Mouse (Mus musculus) kidney, adult 18-20 months (tissue): ENCODE data around the gene Bcl9.

Source experiments
- DNase-seq: peaks from one replicate; pipeline ENCODE4 v3.0.0; 2021

The Bcl9 gene

DNA sequence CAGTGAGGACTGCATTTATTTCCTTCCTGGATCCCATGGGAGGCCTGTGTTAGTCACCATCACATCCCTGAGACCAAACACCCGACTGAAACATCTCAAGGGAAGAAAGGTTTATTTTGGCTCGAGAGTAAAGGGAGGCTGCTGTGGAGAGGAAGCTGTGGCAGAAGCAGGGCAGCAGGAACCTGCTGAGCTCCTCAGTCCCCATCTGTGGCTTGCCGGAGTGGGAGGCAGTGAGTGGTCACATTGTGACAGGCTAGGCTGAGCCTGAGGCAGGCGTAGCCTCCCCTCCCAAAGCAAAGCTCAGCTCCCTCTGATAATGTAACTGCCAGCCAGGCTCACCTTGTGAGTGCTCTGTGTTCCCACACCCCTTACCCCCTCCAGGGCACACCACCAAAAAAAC, 130.6 kb downstream of the Bcl9 start:
- no peak for DNase-seq

DNA sequence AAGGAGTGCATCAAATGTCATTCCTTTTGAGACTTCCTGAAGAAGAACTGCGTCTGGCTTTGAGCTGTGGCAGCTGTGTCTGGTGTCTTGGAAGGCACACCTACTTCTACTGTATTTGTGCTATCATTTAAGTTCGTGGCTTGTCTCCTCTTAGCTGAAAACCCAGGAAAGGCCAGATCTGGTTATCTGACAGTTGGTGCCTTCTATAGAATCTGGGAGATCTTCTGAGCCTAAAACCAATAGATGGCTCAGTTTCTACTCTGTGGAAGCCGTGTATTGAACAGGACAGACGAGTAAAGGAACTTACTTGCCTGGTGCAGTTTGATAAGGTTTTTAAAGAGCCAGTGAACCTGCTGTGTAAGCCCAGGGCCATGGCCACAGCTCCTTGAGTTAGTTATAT, 133.2 kb downstream of the Bcl9 start:
- DNase-seq, result no peak

DNA sequence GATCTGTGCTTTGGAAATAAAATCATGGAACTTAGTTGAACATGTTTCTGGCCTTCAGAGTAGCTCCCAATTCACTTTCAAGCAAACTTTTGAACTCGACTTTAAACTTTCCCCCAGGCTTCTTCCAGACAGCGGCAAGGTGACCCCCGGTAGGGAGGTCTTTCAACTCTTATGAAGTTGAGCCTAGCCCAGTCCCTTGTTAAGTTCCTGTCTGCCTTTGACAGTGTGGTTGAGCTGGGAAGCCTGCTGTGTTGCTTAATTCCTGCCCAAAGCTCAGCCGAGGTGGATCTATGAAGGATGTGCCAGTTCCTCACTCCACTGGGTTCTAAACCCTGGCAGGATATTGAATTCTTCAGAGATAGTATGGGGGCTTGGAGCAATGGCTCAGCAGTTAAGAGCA, 135.9 kb downstream of the Bcl9 start:
- no peak for DNase-seq

DNA sequence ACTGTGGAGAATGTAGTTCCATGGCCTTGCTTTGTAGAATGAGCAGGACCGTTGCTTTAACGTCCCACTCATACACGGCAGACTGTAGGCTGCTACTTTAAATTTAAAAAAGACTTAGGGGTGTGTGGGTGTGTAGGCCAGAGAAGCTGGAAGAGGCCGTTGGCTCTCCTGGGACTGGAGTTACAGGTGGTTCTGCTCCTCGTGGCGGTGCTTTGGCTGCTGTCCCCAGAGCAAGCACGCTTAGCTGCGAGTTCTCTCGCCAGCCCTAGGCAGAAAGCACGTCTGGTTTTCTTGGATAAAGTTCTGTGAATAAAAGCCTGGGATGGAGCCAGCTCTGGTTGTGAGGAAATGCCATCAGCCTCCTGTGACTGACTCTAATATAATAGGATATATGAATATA, 136.8 kb downstream of the Bcl9 start:
- peak; percentile 41 for DNase-seq

DNA sequence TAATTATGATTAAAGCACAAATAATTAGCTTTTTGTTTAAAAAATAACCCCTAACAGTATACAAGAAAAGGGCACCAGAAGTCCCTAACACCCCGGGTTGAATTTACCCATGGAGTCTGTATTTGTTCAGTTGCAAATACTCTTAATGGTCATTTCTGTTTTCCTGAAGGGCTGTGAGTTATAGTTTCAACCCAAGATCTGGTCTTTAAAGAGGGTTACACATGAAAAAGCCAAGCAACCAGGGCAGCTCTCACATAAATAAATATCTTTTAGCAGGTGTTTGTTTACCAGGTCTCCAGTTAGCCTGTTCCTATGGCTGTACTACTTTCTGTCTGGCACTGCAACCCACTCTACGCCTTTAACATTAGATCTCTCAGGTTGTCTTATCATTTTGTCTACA, 137.7 kb downstream of the Bcl9 start:
- no peak for DNase-seq

DNA sequence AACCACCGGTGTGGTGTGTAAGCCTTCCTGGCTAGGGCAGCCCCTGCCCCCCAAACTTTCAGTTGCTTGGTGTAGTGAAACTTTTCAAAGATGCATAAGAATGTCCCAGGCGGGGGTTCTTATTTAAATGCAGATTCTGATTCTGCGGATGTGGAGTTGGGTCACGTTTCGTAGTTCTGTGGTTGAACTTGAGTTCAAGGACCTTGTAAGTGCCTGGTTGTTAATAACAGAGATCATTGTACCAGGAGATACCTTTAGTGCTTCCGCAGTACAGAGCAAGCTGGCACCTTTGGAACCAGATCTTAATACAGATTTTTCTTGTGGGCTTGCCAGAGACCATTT, 138.2 kb downstream of the Bcl9 start:
- no peak for DNase-seq

DNA sequence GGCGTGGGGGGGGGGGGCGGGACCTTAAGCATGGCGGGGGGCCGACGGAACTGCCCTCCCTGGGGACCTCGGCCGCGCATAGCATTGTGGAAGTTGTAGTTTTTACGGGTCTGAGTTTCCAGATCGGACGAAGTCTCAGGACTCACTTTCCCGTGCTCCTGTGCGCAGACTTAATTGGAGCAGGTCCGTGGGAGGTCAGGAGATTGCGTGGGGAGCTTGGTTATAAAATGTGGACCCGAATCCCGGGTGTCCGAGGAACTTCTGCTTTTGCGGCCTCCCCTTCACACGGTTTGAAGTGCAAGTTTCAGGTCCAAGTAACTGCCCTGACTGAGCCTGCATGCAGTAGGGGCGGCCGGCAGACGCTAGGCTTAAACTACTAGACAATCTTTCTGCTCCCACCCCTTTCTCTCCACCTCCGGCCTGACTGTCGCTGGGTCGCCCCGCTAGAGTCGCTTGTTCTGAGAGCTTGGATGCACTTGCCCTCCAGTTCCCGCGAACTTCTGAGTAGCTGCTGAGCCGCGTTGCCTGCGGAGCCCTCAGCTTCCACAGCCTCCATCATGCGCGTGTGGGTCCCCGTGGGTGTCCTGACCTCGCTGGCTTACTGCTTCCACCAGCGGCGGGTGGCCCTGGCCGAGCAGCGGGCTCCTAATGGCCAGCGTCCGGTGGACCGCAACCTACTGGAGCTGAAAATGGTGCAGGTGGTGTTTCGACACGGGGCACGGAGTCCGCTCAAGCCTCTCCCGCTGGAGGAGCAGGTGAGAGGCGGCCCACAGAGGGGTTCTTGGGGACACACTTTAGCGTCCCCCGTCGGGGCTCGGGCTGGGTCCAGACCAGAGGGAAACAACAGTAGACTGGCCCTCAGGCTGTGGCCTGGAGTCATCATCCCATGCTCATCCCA, 138.9 kb downstream of the Bcl9 start, which contains the start of gene Acp6:
Gene Acp6 (plus strand): TSS at position 167 of the 898 bp plus-strand sequence.
- DNase-seq, result peak; percentile 92

DNA sequence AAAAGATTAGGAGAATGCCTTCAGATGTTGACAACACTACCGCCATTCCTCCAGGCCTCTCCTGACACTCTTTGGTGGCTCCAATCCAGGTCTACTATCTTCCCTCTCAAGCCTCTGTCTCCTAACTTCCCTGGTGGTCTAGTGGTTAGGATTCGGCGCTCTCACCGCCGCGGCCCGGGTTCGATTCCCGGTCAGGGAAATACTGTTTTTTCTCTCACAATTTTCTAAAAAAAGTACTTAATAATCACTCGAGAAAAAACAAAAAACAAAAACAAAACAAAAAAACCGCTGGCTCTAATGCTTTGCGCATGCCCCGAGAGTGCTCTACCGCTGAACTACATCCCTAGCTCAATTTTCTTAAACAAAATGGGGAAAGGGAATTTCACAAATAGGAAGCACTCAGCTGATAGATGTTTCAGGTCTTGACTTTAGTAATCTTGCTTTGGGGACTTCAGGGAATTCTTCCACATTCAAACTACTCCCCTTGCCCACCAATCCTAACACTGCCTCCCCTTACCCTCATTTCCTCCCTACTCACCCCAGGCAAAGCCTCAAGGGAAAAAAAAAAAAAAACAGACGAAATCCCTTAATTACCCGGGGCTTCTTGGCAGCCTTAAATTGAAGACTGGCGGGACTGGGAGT, 139.6 kb downstream of the Bcl9 start:
- DNase-seq, result peak; percentile 86

DNA sequence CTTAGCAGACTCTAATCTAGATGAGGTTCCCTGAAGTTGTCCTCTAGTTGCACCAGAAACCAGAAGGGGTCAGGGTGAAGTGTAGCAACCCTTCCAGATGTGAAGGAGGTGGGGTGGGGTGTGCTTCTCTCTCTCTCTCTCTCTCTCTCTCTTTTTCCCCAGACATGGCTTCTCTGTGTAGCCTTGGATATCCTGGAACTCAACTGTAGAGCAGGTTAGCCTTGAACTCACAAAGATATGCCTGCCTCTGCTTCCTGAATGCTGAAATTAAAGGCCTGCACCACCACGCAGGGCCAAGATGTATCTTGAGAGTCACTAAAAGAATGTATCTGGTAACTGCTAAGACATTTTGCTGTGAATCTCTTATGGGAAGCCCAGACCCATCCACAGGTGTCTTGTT, 140.4 kb downstream of the Bcl9 start:
- DNase-seq, result no peak

DNA sequence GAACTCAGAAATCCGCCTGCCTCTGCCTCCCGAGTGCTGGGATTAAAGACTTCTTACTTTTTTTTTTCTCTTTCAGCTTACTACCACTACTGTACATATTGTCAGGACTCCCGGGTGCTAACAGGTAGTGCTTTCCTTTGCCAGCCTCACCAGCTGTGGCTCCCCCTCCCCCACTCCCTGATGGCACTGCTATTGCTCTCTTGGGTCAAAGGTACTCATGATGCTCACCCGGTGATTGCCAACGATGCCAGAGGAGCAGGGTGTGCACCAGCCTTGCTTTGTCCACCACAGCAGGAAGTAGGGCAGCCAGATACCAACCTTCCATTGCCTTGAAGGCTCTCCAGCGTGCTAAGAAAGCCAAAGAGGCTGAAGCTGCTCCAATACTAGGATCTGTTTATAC, 141.3 kb downstream of the Bcl9 start:
- DNase-seq, result peak; percentile 25
